Mouse (Mus musculus): Measurements from ENCODE around the gene Ctss.

DNA sequence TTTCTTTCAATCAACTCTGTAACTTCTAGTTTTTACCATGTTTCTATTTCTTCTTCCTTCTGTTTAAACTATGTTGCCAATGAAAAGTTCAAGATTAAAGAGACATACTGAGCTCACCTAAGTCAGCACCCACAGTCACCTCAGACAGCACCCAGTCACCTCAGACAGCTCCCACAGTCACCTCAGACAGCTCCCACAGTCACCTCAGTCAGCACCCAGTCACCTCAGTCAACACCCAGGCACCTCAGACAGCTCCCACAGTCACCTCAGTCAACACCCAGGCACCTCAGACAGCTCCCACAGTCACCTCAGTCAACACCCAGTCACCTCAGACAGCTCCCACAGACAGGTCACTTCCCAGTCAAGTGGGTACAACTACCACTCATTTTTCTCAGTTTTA, 15.6 kb downstream of the Ctss start:
- TF ChIP-seq CTCF (IDR thresholded peaks at IDR 0.05; ENCODE audit: insufficient read depth, low read depth, low read length) (no peak), POLR2A (IDR thresholded peaks at IDR 0.05; ENCODE audit: insufficient read depth, low read depth, low read length) (no peak)

Measured in olfactory bulb, adult 2 months (tissue).